Mouse (Mus musculus) olfactory bulb, adult 2 months (tissue): ENCODE results near the gene Dnttip1.

Experiments used
- CTCF ChIP-seq: fragments of 200-500 bp; IDR thresholded peaks from 2 replicates; pipeline ENCODE4 v1.5.1; 2012; ENCODE audit warnings: low read depth, mild to moderate bottlenecking, low read length, moderate library complexity; ENCODE audit not compliant: insufficient read depth
- POLR2A ChIP-seq: fragments of 200-500 bp; IDR thresholded peaks from 2 replicates; pipeline ENCODE4 v1.6.1; 2012; ENCODE audit warnings: mild to moderate bottlenecking, low read depth, low read length, moderate library complexity; ENCODE audit not compliant: insufficient read depth

GRCm38 (mm10) chr2:164737377-164738090, 8.2 kb upstream of the Dnttip1 start:
- TF ChIP-seq CTCF = no peak
- no peak for TF ChIP-seq POLR2A
